Mouse (Mus musculus) kidney, adult 2 months (tissue): ENCODE data around the gene Ccdc85b.

ENCODE experiments used
- CTCF ChIP-seq: fragments of 200-500 bp; conservative IDR thresholded peaks from 2 replicates; pipeline ENCODE4 v1.5.1; 2011; ENCODE audit warnings: low read depth, mild to moderate bottlenecking, control low read depth, low read length, moderate library complexity, mixed read lengths; ENCODE audit not compliant: insufficient read depth, insufficient read length
- POLR2A ChIP-seq: fragments of 200-500 bp; IDR thresholded peaks from one replicate; pipeline ENCODE4 v1.6.1; 2011; ENCODE audit warnings: low read depth, low read length, control low read depth

DNA sequence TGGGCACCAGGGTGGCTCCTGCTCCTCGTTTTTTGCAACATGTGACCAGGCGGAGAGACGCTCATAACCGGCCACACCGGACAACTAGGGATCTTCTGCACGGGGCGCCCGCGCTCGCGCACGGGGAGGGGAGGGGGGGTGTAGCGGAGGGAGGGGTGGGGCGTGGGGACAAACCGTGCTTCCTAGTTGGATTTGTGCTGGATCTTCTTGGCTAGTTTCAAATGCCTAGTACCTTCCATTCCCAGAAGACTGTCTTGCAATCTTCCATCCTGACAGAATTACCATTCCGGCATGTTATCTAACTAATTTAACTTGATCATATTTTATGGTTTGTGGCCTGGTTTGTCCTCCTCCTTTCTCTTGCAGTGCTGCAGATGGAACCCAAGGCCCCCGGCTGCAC lies 46.0 kb upstream of the Ccdc85b start, which contains the start of gene 1700020D05Rik:
- TF ChIP-seq CTCF = no peak
- no peak for TF ChIP-seq POLR2A
